Mouse (Mus musculus): Measurements from ENCODE around the gene E2f1.

DNA sequence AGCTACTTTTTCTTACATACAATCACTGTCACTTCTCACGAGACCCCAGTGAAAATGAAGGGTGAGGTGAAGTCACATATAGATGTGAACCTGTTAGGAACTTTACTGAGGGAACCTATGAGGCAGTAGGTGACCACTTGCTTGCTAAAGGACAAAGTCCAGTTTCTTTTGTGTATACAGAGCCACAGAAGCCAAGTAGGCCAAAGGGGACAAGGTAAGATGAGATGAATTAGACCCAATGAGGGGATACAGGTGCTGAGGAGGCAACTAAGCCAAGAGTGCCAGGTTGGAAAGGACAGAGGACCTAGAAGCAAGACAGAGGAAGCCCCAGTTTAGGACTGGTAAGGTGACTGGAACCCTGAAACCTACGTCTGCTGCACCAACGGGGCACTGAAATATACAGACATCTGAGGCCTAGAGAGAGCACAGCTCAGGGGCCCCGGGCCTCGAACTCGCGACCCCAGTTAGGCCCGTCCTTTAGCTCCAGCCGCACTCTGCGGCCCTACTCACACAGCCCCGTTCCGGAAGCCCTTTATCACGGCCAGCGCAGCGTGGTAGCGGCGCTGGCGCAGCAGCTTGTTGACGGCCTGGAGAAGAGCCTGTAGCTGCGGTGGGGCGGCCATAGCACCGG is 33.4 kb upstream of the E2f1 start:
- TF ChIP-seq GATA1 (IDR thresholded peaks at IDR 0.05; ENCODE audit: borderline replicate concordance, low read length) (no peak), FLI1 (IDR thresholded peaks at IDR 0.05; ENCODE audit: low read length) (no peak)

Data from megakaryocyte, embryonic 14.5 days (primary cell).